Mouse (Mus musculus): ENCODE measurements around the gene Gm20388.

DNA sequence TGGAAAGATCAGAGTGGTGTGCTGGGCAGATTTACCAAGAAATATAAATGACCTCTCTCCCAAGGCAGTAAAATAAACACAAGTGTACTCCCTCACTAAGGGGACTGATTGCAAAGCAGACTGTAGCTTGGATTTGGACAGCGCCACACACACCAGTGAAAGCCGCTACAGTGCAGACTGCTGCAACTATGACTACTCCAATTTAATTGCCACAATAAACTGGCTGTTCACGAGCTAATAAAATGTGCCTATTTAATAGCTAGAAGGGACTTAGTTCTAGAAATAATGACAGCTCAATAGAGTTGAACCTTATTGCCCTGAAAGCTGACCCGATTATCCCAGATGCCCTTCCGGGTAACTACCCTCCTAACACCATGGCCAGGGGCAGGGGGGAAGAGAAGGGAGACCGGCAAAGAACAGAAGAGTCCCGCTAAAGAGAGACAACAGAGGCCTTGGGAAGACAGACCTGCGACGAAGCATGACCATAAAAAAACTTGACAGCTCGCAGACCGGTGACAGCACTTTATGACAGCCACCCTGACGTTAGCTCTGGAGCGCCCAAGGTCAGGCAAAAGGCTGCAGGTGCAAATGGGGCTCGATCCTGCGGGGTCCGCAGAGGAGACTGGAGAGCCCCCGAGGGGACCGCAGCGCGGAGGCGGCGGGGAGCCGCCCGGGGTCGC is 189.9 kb downstream of the Gm20388 start:
- TF ChIP-seq POLR2A (IDR thresholded peaks at IDR 0.05; ENCODE audit: low read depth, low read length) (no peak), CTCF (conservative IDR thresholded peaks at IDR 0.05; ENCODE audit: insufficient read depth, insufficient read length, low read depth, low read length) (no peak)

Measured in kidney, adult 2 months (tissue).